Mouse (Mus musculus): ENCODE data around the gene 1700003F12Rik.

1700003F12Rik gene

DNA sequence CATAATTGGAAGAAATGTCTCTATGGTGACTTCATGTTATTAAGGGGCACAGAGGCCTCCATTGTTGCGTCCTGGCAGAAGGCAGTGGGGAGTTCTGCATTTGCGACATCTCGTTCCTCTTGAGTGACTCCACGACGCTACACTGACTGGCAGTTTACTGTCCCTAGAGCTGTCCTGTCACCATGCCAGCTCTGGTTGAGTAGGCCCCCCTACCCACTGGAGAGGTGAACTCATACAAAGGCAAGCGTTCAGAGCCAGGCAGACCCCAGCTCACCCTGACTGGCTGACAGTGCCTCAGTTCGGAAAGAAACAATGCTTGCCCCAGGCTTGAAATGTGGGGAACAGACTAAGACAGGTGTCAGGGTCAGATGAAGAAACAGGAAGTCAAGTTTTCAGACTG lies 27.4 kb downstream of the 1700003F12Rik start:
- DNase-seq (ENCODE audit: low read depth, low spot score): no peak

DNA sequence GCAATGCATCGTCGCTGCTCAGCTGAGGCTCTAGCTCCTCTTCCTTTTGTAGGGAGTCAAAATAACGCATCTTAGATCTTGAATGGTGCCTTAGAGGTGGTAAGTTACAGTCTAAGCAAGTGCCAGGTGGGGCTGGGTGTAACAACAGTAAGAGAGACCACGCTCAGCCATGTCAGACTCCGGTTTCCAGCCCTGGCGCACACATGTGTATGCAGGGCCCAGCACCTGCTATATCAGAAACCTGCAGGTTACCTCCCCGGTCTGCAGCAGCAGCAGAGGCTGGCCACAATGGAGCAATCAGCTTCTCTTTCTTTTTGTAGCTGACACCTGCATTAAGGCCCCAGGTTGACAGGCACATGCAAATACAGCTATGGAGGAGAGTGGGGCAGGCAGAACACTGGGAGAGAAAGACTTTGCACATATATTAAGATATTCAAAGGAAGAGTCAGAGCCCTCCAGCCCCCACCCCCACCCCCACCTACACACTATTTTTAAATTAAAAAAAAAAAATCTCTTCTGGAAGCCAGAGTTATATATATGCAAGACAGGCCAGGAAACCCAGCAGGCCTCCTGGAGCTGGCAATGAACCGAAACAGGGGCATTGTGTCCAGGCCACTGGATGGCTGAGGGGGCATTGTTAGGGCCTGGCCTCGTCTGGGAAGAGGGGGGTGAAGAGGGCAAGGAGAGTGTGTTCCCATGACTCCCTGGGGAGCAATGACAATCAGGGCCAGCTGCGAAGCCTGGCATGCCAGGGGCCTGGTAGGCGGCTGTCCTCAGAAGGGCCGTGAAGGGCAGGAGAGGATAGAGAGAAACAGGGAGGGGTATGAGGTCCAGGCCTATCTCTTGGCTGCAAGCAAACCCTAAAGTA lies 30.2 kb downstream of the 1700003F12Rik start:
- no peak for DNase-seq (ENCODE audit: low read depth, low spot score)

DNA sequence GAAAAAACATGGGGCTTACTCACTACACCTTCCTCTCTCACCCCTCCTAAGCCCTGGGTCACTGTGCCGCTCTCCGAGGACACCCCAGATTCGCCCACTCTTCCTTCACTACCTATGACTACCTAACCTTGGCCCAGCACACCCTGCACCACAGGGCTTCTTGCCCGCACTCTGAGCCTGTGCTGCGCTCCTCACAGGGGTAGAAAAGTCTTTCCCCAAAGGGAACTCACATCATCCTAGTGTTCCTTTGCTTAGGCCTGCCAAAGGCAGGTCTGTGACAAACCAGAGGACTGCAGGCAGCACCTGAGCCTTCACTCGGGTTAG lies 30.8 kb downstream of the 1700003F12Rik start:
- DNase-seq (ENCODE audit: low read depth, low spot score): no peak

DNA sequence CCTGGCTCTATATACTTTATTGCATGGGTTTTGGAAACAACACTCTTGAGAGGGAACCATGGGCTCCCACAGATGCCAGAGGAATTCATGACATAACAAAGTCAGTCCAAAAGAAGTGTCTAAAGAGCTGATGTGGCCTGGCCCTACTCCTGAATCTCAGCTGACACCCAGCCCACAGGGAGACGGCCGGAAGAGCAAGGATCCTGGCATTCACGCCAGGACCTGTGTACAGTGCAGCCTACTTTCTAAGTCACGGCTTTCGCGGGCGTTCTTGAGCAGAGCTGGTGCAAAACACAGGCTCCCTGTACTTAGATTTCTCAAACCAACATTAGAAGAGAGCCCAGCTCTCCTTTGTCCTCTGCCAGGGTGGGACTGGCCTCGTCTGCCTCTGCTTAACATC lies 33.7 kb downstream of the 1700003F12Rik start:
- DNase-seq (ENCODE audit: low read depth, low spot score): no peak

DNA sequence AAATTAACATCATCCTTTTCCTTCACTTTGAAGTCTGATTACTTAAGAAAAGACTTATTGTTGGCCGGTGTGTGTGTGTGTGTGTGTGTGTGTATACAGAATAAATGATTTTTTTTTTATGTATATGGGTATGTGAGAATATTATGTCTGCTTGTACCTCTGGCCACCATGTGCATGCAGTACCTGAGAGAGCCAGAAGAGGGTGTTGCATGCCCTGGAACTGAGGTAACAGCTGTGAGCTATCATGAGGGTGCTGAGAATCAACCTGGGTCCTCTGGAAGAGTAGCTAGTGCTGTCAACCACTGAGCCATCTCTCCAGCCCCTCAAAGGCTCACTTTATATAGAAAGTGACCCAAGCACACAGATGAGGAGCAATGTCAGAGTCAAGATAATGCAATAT lies 34.5 kb downstream of the 1700003F12Rik start:
- DNase-seq (ENCODE audit: low read depth, low spot score): no peak

DNA sequence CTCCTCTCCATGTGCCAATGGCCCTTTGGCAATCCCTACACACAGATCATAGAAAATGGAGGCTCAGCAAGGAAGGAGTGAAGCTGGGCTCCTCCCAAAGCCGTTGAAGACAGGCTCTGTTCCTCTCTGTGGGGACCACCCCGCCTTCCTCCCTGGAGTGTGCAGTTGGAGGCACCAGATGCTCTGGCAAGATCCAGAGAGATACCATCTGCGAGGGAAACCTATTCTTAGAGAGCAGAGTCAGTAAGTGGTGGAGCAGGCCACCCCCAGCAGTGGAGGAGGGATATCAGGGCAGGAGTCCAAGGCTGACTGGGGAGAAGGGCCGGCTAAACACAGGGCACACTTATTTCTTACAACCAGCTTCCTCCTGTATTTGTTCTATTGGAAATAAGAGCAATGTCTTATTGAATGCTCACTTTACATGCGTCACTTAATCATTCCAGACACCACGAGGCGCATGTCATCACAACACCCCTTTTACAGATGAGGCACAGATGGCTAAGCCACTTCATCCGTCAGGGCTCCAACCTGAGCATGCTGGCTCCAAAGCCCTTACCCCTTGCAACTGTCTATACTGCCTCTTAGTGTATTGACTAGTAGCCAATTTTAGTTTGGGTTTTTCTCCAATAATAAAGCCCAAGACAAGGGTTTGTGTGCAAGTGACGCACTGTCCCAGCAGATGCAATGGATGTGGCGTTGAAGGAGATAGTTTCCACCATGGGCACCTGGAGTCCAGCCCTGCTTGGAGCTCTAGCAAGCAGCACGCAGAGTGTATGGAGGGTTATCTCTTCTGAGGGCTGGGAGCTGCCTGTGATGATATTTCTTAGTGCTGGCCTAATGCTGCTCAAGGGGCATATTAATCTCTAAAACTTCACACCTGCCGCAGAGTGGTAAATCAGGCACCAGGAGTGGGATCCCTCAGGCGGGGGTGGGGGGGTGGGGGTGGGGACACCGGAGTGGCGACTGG lies 37.3 kb downstream of the 1700003F12Rik start:
- DNase-seq (ENCODE audit: low read depth, low spot score): no peak

DNA sequence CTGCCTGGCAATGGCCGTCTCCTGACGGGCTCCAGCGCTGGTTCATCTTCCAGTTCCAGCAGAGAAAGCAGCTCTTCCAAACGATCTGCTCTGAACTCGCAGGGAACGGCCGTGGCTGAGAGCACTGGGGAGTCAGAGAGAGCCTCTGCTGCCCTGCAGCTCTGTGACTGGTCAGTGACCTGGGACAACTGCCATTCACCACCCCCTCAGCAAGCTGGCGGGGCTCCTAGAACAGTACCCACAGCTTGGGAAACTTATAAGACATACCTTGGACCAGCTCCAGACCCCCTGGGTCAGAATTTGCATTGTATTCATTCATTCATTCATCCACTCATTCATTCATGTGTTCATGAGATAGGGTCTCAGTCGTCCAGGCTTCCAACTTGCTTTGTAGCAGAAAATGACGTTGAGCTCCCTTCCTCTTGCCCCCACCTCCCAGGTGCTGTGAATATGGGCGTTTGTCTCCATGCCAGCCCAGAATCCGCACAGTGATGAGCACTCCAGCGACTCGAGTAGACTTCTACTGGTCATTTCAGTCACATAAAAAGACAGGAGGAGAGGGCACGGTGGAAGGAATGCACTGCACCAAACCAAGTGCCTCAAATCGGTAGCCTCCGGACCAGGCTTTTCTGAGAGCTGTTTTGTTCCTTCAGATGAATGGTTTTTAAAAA lies 38.2 kb downstream of the 1700003F12Rik start:
- no peak for DNase-seq (ENCODE audit: low read depth, low spot score)

DNA sequence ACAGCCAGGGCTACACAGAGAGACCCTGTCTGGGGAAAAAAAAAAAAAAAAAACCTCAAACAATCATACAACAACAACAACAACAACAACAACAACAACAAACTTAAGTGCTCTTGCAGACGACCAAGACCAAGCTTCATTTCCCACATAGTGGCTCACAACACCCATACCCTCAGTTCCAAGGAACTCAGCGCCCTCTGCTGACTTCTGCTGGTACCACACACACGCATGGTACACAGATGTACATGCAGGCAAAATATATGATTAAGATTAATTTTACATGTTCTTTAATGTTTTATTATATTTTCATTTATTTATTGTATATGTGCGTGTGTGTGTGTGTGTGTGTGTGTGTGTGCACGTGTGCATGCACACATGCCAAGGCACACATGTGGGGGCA lies 39.5 kb downstream of the 1700003F12Rik start:
- no peak for DNase-seq (ENCODE audit: low read depth, low spot score)

DNA sequence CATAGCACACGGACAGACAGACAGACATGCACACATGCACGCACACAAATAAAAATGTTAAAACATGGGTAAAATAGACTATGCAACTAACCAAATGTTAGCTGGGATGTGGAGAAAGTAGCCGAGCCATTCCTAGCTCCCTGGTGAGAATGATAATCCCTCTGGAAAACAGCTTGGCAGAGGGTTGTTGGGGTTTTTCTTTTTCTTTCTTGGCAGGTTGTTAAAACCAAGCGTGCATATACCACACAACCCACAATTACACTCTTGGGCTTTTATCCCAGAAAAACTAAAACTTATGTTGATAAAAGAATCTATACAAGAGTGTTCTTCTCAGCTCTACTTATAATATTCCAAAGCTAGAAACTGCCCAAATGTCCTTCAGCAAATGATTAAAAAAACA lies 42.2 kb downstream of the 1700003F12Rik start:
- no peak for DNase-seq (ENCODE audit: low read depth, low spot score)

DNA sequence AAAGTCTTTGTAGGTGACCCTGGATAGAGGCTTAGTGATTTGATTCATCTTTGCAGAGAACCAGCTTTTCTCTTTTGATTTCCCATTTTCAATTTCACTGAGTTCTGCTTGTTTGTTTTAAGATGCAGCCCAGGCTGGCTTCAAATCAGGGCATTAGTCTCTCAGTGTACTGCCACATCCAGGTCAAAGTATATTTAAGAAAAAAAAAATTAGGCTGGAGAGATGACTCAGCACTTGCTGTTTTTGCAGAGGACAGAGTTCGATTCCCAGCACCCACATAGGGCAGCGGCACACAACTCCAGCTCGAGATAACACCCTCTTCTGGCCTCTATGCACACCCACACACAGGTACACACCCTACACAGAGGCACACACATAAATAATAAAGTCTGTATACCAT lies 44.4 kb downstream of the 1700003F12Rik start:
- DNase-seq (ENCODE audit: low read depth, low spot score): no peak

DNA sequence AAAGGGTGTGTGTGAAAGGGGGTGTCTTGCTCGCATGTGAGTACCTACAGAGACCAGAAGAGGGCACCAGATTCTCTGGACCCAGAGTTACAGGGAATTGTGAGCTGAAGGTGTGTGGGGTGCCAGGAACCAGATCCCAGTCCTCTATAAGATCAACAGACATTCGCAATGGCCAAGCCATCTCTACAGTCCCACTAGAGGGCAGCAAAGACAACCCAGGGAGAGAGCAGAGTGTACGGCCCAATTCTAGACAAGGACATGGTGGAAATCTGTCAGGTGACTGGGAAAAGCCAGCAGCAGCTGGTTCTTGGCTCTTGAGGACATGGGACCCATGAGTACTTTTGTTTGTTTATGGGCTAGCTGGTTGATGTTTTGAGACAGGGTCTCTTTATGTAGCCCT lies 46.1 kb downstream of the 1700003F12Rik start:
- no peak for DNase-seq (ENCODE audit: low read depth, low spot score)

DNA sequence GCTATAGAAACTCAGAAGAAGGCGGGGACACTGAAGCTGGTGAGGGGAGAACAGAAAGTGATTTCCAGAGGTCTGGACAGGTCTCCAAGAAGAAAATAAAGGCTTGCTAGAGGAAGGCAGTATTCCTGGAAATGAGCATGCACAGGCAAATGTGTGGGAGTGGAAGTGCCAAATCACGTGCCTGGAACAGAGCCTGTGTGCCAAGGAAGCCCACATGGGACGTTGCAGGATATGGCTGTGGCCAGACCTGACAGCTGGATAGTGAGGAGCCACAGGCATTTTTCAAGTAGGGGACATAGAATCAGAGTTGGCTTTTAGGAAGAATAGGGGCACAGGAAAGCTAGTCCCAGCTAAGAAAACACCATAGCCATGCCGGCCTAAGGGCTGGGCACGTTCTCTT lies 48.9 kb downstream of the 1700003F12Rik start:
- DNase-seq (ENCODE audit: low read depth, low spot score): no peak

DNA sequence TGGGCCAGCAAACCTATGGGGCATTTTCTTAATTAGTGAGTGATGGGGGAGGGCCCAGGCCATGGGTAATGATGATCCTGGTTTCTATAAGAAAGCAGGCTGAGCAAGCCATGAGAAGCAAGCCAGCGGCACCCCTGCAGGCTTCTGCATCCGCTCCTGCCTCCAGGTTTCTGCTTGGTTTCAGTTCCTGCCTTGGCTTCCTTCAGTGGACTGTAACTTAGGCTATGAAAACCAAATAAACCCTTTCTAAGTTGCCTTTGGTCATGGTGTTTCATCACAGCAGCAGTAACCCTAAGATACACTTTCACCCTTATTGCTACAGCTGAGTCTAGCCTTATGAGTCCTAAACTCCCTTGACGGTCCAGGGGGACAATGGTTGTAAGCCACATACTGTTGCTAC lies 50.5 kb downstream of the 1700003F12Rik start:
- DNase-seq (ENCODE audit: low read depth, low spot score): no peak

Data from retina, adult 2 months (tissue).